Mouse (Mus musculus) heart, embryonic 11.5 days (tissue): ENCODE results near the gene Cdk19. TPM values are rescaled to one million over a fixed set of nuclear protein-coding genes. Genes with fewer than 3 reads are reported as not detected.

ENCODE experiments used
- ATAC-seq: fragments of 200-750 bp; cut with Nextera tagmentation; replicated peaks from 2 replicates; pipeline ENCODE4 v1.8.0; 2017; ENCODE audit warnings: moderate library complexity; ENCODE audit not compliant: insufficient number of reproducible peaks, low FRiP score, low TSS enrichment
- H3K27ac ChIP-seq: fragments of 300-500 bp; sonication (generic); 2 replicates; pipeline ENCODE4 v1.5.1; 2014; ENCODE audit warnings: mild to moderate bottlenecking, low read depth, low read length
- H3K27me3 ChIP-seq: fragments of 300-500 bp; sonication (generic); 2 replicates; pipeline ENCODE4 v1.6.1; 2014; ENCODE audit warnings: mild to moderate bottlenecking, low read length, mixed read lengths; ENCODE audit not compliant: control insufficient read depth, insufficient read depth
- H3K36me3 ChIP-seq: fragments of 300-500 bp; sonication (generic); 2 replicates; pipeline ENCODE4 v1.6.1; 2014; ENCODE audit warnings: mild to moderate bottlenecking, low read length, moderate library complexity, mixed read lengths; ENCODE audit not compliant: control insufficient read depth, insufficient read depth
- H3K4me1 ChIP-seq: fragments of 300-500 bp; sonication (generic); 2 replicates; pipeline ENCODE4 v1.6.1; 2014; ENCODE audit warnings: low read length; ENCODE audit not compliant: control insufficient read depth, insufficient read depth
- H3K4me2 ChIP-seq: fragments of 300-500 bp; sonication (generic); 2 replicates; pipeline ENCODE4 v1.6.1; 2014; ENCODE audit warnings: mild to moderate bottlenecking, moderate library complexity
- H3K4me3 ChIP-seq: fragments of 300-500 bp; sonication (generic); 2 replicates; pipeline ENCODE4 v1.5.1; 2014; ENCODE audit warnings: low read depth, low read length
- H3K9ac ChIP-seq: fragments of 300-500 bp; sonication (generic); 2 replicates; pipeline ENCODE4 v1.6.1; 2014; ENCODE audit warnings: mild to moderate bottlenecking, low read depth, low read length, moderate library complexity
- H3K9me3 ChIP-seq: fragments of 300-500 bp; sonication (generic); replicated peaks from 2 replicates; pipeline ENCODE4 v1.6.1; 2016; ENCODE audit warnings: low read length; ENCODE audit not compliant: control insufficient read depth
- WGBS: fragments of 180-500 bp; shearing (Covaris S2); extraction: QIAGEN DNeasy Blood & Tissue Kit; methylation state at CpG from one replicate; pipeline ENCODE4 v1.1.7; 2014; ENCODE audit not compliant: insufficient replicate concordance; 5-methylcytosine and 5-hydroxymethylcytosine counted together
- polyA plus RNA-seq: library from polyadenylated mRNA; unstranded; fragments of >200 nt; fragmentation: Nextera tagmentation; extraction: Ambion mirVana; gene quantifications from 2 replicates; pipeline ENCODE4 v1.2.1, GENCODE M21; 2014

Cdk19 gene
- polyA plus RNA-seq, 1 experiment from 2014 or later: 6.4 TPM

DNA sequence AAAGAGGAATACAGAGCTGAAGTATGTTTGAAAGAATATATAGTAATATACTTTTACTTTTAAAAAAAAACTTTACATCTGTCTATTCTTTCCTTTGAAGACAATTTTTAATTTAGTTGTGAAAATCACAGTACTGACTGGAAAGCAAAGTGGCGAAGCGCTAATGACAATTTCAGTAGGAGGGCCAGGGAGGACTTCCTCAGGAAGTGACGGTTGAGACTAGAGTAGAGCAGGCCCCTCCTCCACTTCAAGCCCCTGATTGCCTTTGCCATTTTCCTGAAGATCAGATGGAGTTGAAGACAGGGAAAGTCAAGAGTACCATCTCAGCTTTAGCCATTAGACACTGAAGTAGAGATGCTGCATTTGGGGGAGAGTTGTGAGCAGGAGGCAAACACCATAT lies 92.6 kb downstream of the Cdk19 start:
- H3K27ac ChIP-seq: no peak overlapping the region
- no peaks in the 10 kb centered on the region for H3K36me3 ChIP-seq
- no peaks in the 10 kb centered on the region for H3K9me3 ChIP-seq
- WGBS: 67% methylated on average over 3 of the region's 3 CpGs
- no peaks in the 10 kb centered on the region for H3K4me1 ChIP-seq
- no peak overlapping the region for H3K4me3 ChIP-seq
- H3K4me2 ChIP-seq: no peak overlapping the region
- no peak overlapping the region for H3K9ac ChIP-seq
- H3K27me3 ChIP-seq: no peaks in the 10 kb centered on the region
- ATAC-seq: no peak

DNA sequence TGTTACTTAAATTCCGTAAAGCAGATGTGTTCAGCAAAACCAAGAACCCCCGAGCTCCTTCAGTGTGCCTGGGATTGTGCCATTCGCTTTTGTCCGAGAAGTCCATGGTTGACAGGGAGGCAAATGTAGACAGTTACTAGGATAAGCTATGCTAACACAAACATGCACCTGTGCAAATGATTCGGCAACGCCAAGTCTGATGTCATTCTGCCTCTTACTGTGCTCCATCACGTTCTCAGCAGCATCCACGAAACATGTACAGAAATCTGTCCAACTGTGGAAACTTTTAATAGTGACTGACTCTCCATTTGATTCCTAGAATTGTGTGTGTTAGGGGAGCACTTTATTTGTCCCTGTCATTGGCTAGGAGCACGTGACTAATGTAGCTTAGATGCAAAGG lies 93.0 kb downstream of the Cdk19 start:
- H3K4me1 ChIP-seq: no peaks in the 10 kb centered on the region
- H3K4me3 ChIP-seq: no peak overlapping the region
- H3K27ac ChIP-seq: no peak overlapping the region
- 91% methylated on average over 9 of the region's 9 CpGs for WGBS
- H3K36me3 ChIP-seq: no peaks in the 10 kb centered on the region
- no peaks in the 10 kb centered on the region for H3K27me3 ChIP-seq
- no peak overlapping the region for H3K4me2 ChIP-seq
- H3K9me3 ChIP-seq: no peaks in the 10 kb centered on the region
- no peak for ATAC-seq
- H3K9ac ChIP-seq: no peak overlapping the region

DNA sequence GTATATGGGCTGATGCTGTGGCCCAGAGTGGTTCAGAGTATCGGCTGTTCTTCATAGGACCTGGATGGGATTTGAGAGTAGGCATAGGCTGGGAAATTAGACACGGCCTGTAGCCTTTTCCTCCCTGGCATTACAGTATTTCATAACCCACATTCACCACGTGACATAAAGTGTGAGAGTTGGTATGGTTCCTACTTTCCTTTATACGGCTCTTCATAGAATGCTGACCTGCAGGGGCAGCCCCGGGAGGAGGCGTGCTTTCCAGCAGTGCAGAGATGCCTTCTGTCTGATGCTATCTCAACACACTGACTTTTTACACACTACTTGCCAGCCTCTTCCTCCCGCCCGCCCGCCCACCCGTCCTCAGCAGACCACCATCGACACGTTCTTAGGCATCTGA lies 96.0 kb downstream of the Cdk19 start:
- no peak overlapping the region for H3K4me3 ChIP-seq
- H3K27me3 ChIP-seq: no peaks in the 10 kb centered on the region
- no peak overlapping the region for H3K4me2 ChIP-seq
- no peak for ATAC-seq
- 77% methylated on average over 12 of the region's 12 CpGs for WGBS
- no peaks in the 10 kb centered on the region for H3K36me3 ChIP-seq
- H3K4me1 ChIP-seq: no peaks in the 10 kb centered on the region
- H3K9me3 ChIP-seq: no peaks in the 10 kb centered on the region
- no peak overlapping the region for H3K27ac ChIP-seq
- H3K9ac ChIP-seq: no peak overlapping the region

DNA sequence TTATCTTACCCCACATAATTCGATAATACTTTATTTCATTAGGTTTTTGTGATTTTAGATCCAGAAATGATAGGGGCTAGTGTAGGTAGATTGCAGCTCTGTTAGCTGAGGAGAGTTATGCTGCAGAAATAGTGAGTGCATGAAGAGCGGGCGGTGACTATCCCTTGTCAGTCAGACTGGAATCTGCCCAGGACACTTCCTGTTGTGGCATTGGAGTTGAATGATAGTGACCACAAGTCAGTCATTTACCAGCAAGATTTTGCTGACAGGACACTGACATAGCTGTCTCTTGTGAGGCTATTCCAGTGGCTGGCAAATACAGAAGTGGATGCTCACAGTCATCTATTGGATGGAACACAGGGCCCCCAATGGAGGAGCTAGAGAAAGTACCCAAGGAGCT lies 97.8 kb downstream of the Cdk19 start:
- H3K36me3 ChIP-seq: no peaks in the 10 kb centered on the region
- H3K4me1 ChIP-seq: no peaks in the 10 kb centered on the region
- H3K4me3 ChIP-seq: no peak overlapping the region
- no peak for ATAC-seq
- WGBS: 86% methylated on average over 3 of the region's 3 CpGs
- no peaks in the 10 kb centered on the region for H3K9me3 ChIP-seq
- H3K9ac ChIP-seq: no peak overlapping the region
- H3K27ac ChIP-seq: no peak overlapping the region
- H3K4me2 ChIP-seq: no peak overlapping the region
- no peaks in the 10 kb centered on the region for H3K27me3 ChIP-seq

DNA sequence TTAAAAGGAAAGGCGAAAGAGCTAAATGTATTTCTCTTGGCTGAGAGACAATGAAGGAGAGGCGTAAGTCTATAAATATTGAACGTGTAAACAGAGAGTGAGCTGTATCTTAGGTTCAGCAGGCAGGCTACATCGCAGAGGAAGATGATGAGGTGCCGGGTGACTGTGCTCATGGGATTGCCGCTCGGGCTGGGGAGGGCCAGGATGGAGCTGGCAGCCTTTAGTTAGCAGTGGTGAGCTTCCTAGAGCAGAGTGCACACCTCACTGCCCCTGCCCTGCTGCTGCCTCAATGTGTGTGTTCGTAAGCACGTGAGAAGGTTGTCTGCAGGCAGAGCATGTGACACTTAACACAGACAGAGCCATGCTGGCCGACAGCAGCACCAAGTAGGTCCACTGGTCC lies 101.4 kb downstream of the Cdk19 start:
- Histone ChIP-seq H3K27ac (no peak overlapping the region), H3K36me3 (no peaks in the 10 kb centered on the region), H3K9ac (no peak overlapping the region), H3K9me3 (no peaks in the 10 kb centered on the region), H3K4me1 (no peaks in the 10 kb centered on the region; the same call in 1 of the 2 replicates), H3K4me2 (no peak overlapping the region), H3K4me3 (no peak overlapping the region), H3K27me3 (no peaks in the 10 kb centered on the region)
- ATAC-seq: no peak
- 83% methylated on average over 10 of the region's 10 CpGs for WGBS

DNA sequence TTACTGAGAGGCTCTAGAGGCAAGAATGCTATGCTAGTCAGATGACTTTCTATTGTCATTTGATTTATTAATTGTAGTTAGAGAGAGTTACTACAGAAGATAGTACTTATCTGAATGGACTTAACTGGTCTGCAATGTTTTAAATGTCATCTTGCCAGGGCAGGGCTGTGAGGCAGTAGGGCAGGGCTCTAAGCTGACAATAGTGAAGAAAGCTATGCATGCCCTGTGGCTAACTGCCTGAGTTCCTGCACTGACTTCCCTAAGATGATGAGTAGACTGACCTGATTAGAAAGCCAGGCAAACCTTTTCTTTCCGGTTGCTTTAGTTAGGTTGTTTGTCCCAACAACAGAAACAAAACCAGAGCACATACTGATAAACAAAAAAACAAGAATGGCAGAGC lies 102.7 kb downstream of the Cdk19 start:
- H3K9ac ChIP-seq: no peak overlapping the region
- H3K27ac ChIP-seq: no peak overlapping the region
- H3K36me3 ChIP-seq: no peaks in the 10 kb centered on the region
- ATAC-seq: no peak
- 31% methylated on average over 1 of the region's 1 CpGs for WGBS
- H3K4me3 ChIP-seq: no peak overlapping the region
- H3K4me2 ChIP-seq: no peak overlapping the region
- H3K4me1 ChIP-seq: no peaks in the 10 kb centered on the region; the same call in 1 of the 2 replicates
- H3K27me3 ChIP-seq: no peaks in the 10 kb centered on the region
- no peaks in the 10 kb centered on the region for H3K9me3 ChIP-seq

DNA sequence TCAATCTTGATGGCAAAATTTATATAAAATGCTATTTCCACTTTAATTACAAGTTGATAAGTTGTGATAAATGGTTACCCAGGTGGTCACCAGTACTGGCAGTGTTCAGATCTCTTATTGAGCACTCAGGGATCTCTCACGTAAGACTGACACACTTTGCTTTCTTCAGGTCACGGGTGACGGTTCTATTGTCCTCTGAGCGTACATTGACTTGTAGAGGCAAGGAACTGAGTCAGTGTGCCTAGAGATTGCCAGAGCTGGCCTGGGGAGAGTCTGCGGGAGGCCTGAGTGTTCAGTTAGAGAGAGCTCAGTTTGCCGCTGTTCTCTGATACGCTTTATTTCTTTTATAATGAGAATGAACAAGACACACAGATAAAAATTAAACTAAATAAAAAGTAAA lies 104.0 kb downstream of the Cdk19 start:
- ATAC-seq: no peak
- no peak overlapping the region for H3K27ac ChIP-seq

DNA sequence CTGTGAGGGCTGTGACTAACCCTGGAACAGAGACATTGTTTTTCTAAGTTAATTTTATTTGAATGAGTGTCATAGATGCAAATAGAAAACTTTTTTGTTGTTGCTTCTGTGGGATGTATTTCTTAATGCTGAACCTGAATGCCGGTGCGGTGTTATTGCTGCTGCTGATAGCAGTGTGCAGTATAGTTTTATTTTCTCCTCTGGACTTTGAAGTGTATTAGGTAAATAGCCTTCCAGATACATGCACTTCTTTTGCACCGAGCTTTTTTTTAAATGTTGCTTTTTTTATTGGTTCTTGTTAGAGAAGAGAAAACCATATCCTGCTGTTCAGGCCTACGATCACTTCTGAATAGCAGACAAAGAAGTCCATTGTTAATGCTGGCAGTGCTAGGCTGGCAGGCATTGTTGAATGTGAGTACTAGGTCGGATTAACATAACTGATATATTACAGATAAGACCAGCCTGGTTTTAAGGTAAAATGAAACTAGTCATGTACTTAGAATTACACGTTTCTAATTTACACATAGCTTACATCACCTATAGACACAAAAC lies 104.5 kb downstream of the Cdk19 start:
- WGBS: 76% methylated on average over 6 of the region's 6 CpGs
- no peak overlapping the region for H3K9ac ChIP-seq
- no peak for ATAC-seq
- no peak overlapping the region for H3K4me3 ChIP-seq
- H3K36me3 ChIP-seq: no peaks in the 10 kb centered on the region
- H3K4me1 ChIP-seq: no peaks in the 10 kb centered on the region; the same call in 1 of the 2 replicates
- no peaks in the 10 kb centered on the region for H3K27me3 ChIP-seq
- H3K4me2 ChIP-seq: no peak overlapping the region
- no peaks in the 10 kb centered on the region for H3K9me3 ChIP-seq
- H3K27ac ChIP-seq: no peak overlapping the region

More for the DNA sequence above, 104.0 kb downstream of the Cdk19 start:
- Histone ChIP-seq H3K4me1 (no peaks in the 10 kb centered on the region; the same call in 1 of the 2 replicates), H3K4me2 (no peak overlapping the region), H3K9ac (no peak overlapping the region), H3K4me3 (no peak overlapping the region), H3K9me3 (no peaks in the 10 kb centered on the region), H3K27me3 (no peaks in the 10 kb centered on the region), H3K36me3 (no peaks in the 10 kb centered on the region)
- 84% methylated on average over 7 of the region's 7 CpGs for WGBS

DNA sequence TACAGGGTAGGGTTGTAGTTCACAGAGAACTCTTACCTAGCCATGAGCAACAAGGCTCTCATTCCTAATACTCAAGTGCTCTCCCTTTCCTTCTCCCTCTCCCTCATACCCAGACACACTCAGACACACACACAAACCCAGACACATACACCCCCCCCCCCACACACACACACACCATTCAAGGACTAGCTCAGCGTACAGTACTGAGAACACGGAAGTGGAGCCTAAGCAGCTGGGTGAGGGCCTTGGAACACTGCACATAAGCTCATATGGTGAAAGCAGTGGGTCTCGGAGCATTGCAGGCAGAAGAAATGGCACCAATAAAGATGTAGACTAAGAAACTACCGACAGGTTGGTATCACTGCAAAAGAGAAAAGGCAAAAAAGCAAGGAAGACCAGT lies 105.2 kb downstream of the Cdk19 start:
- Histone ChIP-seq H3K9me3 (no peaks in the 10 kb centered on the region), H3K4me2 (no peak overlapping the region), H3K4me3 (no peak overlapping the region), H3K36me3 (no peaks in the 10 kb centered on the region), H3K27me3 (no peaks in the 10 kb centered on the region), H3K27ac (no peak overlapping the region), H3K4me1 (no peaks in the 10 kb centered on the region; the same call in 1 of the 2 replicates), H3K9ac (no peak overlapping the region)
- WGBS: 91% methylated on average over 4 of the region's 4 CpGs
- ATAC-seq: no peak
